25 mouse cellular contexts compared by ENCODE assay signal in the genomic region with DNA sequence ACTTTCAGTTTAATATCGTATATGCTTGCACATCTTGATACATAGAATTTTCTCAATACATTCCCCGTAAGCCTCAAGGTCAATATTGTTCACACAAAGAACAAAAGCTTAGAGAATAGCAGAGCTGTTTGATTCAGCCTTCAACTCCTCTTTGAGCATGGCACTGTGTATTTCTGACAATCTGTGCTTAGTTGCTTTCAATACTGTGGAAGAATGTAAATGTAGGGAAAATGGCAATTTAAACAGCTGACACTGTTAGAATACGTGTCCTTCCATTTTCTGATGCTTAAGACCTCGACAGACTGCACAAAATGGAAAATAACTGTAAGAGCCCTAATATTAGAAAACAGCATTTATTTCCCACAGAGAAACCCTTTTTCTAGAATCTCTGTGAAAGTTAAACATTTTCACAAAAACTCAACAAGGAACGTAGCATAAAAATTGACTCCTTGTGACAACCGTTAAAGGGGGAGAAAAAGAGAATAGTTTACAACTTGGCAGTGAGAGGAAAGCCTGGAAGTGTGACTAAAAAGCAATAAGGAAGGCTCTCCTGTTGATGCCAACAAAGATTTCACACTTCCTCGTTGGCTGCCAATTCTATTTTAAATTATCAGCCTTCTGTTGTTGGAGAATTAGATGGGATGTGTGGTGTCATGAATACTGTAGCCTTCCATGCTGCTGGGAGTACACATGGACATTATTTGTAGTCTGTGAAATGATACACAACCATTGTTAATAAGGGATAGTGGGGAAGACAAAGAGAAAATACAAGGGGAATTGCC.
DNase-seq lines count a peak whose midpoint lies in the region; ATAC-seq lines count a peak whose summit lies in the region.
"Had no signal": no experiment of that assay in that cellular context is flagged by ENCODE, and none has a peak within 500 bp of the region (broad histone marks: within the 10 kb centered on the region; RNA-seq: fewer than 3 reads in every experiment).

No protein-coding gene starts in this region.

- peak; percentile 4 to 47 for DNase-seq in cerebellum, postnatal 14 days
- no peak for DNase-seq in cerebellum, postnatal 36 days
- DNase-seq in hindbrain, embryonic 14.5 days (ENCODE audit: low spot score): peak; percentile 33
- peak; percentile 57 for DNase-seq in brain, adult 2 months (ENCODE audit: low read depth, low spot score)
- no peak for DNase-seq in layer of hippocampus, adult 11-12 months (ENCODE audit: low spot score)
- no peak for DNase-seq in cerebellum, adult 8-10 months
- DNase-seq: adrenal gland, postnatal 10 days; cerebellum, adult 18-20 months; gastrocnemius, postnatal 10 days; heart, adult 11 months; kidney, adult 8-10 months; kidney, postnatal 25 days; lung, adult 18-20 months; lung, postnatal 14 days; spleen, adult 18-20 months had no signal

- no peak overlapping the region for H3K4me2 ChIP-seq in hindbrain, embryonic 14.5 days (replicated peaks)
- H3K4me2 ChIP-seq in hindbrain, embryonic 12.5 days (replicated peaks): no peak overlapping the region
- H3K4me2 ChIP-seq in midbrain, embryonic 13.5 days (replicated peaks): no peak overlapping the region
- H3K4me2 ChIP-seq: embryonic facial prominence, embryonic 15.5 days; heart, embryonic 13.5 days; liver, embryonic 11.5 days had no signal

- H3K9ac ChIP-seq in hindbrain, embryonic 14.5 days: no peak overlapping the region
- no peak overlapping the region for H3K9ac ChIP-seq in hindbrain, embryonic 12.5 days
- H3K9ac ChIP-seq in midbrain, embryonic 13.5 days (replicated peaks): no peak overlapping the region
- H3K9ac ChIP-seq: embryonic facial prominence, embryonic 15.5 days; heart, embryonic 13.5 days had no signal

- H3K4me3 ChIP-seq in hindbrain, embryonic 14.5 days (replicated peaks; ENCODE audit: low read length): no peak overlapping the region
- no peak overlapping the region for H3K4me3 ChIP-seq in hindbrain, embryonic 12.5 days
- H3K4me3 ChIP-seq in midbrain, embryonic 13.5 days (replicated peaks): no peak overlapping the region
- H3K4me3 ChIP-seq: embryonic facial prominence, embryonic 15.5 days; heart, embryonic 13.5 days; left cerebral cortex, adult 2 months; megakaryocyte, embryonic 14.5 days; myocyte had no signal

- peak; percentile 70 for ATAC-seq in hindbrain, embryonic 14.5 days (ENCODE audit: low FRiP score)
- no peak for ATAC-seq in hindbrain, embryonic 12.5 days (ENCODE audit: low FRiP score)
- ATAC-seq in midbrain, embryonic 13.5 days: peak; percentile 87
- ATAC-seq: CD4-positive, CD25-positive, alpha-beta regulatory T cell, adult 4 months; Patski had no signal

- H3K4me1 ChIP-seq in hindbrain, embryonic 14.5 days (replicated peaks; ENCODE audit: control insufficient read depth, insufficient read depth, low read length): no peaks in the 10 kb centered on the region
- H3K4me1 ChIP-seq in hindbrain, embryonic 12.5 days: no peaks in the 10 kb centered on the region
- peaks cover 3% of the 10 kb centered on the region; the same call in 1 of the 2 replicates for H3K4me1 ChIP-seq in midbrain, embryonic 13.5 days (replicated peaks)
- H3K4me1 ChIP-seq: embryonic facial prominence, embryonic 15.5 days; heart, embryonic 13.5 days; megakaryocyte, embryonic 14.5 days had no signal

- no peaks in the 10 kb centered on the region for H3K27me3 ChIP-seq in hindbrain, embryonic 14.5 days (ENCODE audit: control insufficient read depth, insufficient read depth, low read length)
- H3K27me3 ChIP-seq in hindbrain, embryonic 12.5 days: no peaks in the 10 kb centered on the region
- H3K27me3 ChIP-seq in midbrain, embryonic 13.5 days: no peaks in the 10 kb centered on the region
- H3K27me3 ChIP-seq: embryonic facial prominence, embryonic 15.5 days; heart, embryonic 13.5 days; megakaryocyte, embryonic 14.5 days had no signal

- no peaks in the 10 kb centered on the region for H3K36me3 ChIP-seq in hindbrain, embryonic 14.5 days (replicated peaks; ENCODE audit: control insufficient read depth, insufficient read depth)
- H3K36me3 ChIP-seq in hindbrain, embryonic 12.5 days: no peaks in the 10 kb centered on the region
- no peaks in the 10 kb centered on the region for H3K36me3 ChIP-seq in midbrain, embryonic 13.5 days
- H3K36me3 ChIP-seq: embryonic facial prominence, embryonic 15.5 days; heart, embryonic 13.5 days had no signal

- 59% methylated on average over 7 of the region's 7 CpGs for WGBS in hindbrain, embryonic 14.5 days
- 80% methylated on average over 7 of the region's 7 CpGs for WGBS in hindbrain, embryonic 12.5 days
- 40% methylated on average over 7 of the region's 7 CpGs for WGBS in midbrain, embryonic 13.5 days

- no peaks in the 10 kb centered on the region; the same call in 1 of the 2 replicates for H3K9me3 ChIP-seq in hindbrain, embryonic 14.5 days (ENCODE audit: control insufficient read depth, low read length)
- H3K9me3 ChIP-seq in hindbrain, embryonic 12.5 days (replicated peaks): no peaks in the 10 kb centered on the region
- H3K9me3 ChIP-seq in midbrain, embryonic 13.5 days: no peaks in the 10 kb centered on the region; the same call in 1 of the 2 replicates
- H3K9me3 ChIP-seq: embryonic facial prominence, embryonic 15.5 days; heart, embryonic 13.5 days; megakaryocyte, embryonic 14.5 days had no signal

- H3K27ac ChIP-seq in hindbrain, embryonic 14.5 days: no peak overlapping the region
- H3K27ac ChIP-seq in hindbrain, embryonic 12.5 days: no peak overlapping the region
- H3K27ac ChIP-seq in midbrain, embryonic 13.5 days: 0 out of 2 replicates have a peak overlapping the region, but pooled peaks have one; percentile 14
- H3K27ac ChIP-seq: embryonic facial prominence, embryonic 15.5 days; heart, embryonic 13.5 days; left cerebral cortex, adult 2 months had no signal

Comparison
In these comparisons a context has a peak if more than half of its experiments do, and no peak if none do; other contexts are left out.
1. DNase-seq: peak in cerebellum, postnatal 14 days (2 of 2), hindbrain, embryonic 14.5 days (single experiment) and brain, adult 2 months (single experiment); none in cerebellum, postnatal 36 days (0 of 2), layer of hippocampus, adult 11-12 months (single experiment) and cerebellum, adult 8-10 months (single experiment).